Mouse (Mus musculus) forebrain, embryonic 12.5 days (tissue): ENCODE data around the gene Hecw2. TPM values are rescaled to one million over a fixed set of nuclear protein-coding genes. Genes with fewer than 3 reads are reported as not detected.
A peak's percentile ranks its signal among the peaks of the same experiment; 100 is the strongest.

Experiments
- ATAC-seq: fragments of 200-750 bp; cut with Nextera tagmentation; 2 replicates; pipeline ENCODE4 v1.8.0; 2017; ENCODE audit warnings: moderate TSS enrichment; ENCODE audit not compliant: low FRiP score
- H3K27ac ChIP-seq: fragments of 300-500 bp; sonication (generic); 2 replicates; pipeline ENCODE4 v1.5.1; 2016; ENCODE audit warnings: mild to moderate bottlenecking
- H3K27me3 ChIP-seq: fragments of 300-500 bp; sonication (generic); 2 replicates; pipeline ENCODE4 v1.6.1; 2016; ENCODE audit warnings: mild to moderate bottlenecking
- H3K36me3 ChIP-seq: fragments of 300-500 bp; sonication (generic); replicated peaks from 2 replicates; pipeline ENCODE4 v1.6.1; 2016; ENCODE audit warnings: mild to moderate bottlenecking
- H3K4me1 ChIP-seq: fragments of 300-500 bp; sonication (generic); 2 replicates; pipeline ENCODE4 v1.6.1; 2016
- H3K4me2 ChIP-seq: fragments of 300-500 bp; sonication (generic); 2 replicates; pipeline ENCODE4 v1.6.1; 2016; ENCODE audit warnings: mild to moderate bottlenecking, moderate library complexity
- H3K4me3 ChIP-seq: fragments of 300-500 bp; sonication (generic); replicated peaks from 2 replicates; pipeline ENCODE4 v1.5.1; 2016; ENCODE audit warnings: mild to moderate bottlenecking
- H3K9ac ChIP-seq: fragments of 300-500 bp; sonication (generic); 2 replicates; pipeline ENCODE4 v1.6.1; 2016; ENCODE audit warnings: mild to moderate bottlenecking
- H3K9me3 ChIP-seq: fragments of 300-500 bp; sonication (generic); 2 replicates; pipeline ENCODE4 v1.6.1; 2016
- WGBS: fragments of 180-500 bp; shearing (Covaris S2); methylation state at CpG from one replicate; pipeline ENCODE4 v1.1.7; 2016; 5-methylcytosine and 5-hydroxymethylcytosine counted together
- polyA plus RNA-seq: library from polyadenylated mRNA; unstranded; fragments of >200 nt; fragmentation: Nextera tagmentation; extraction: Ambion mirVana; gene quantifications from 2 replicates; pipeline ENCODE4 v1.2.1, GENCODE M21; 2016

Hecw2 gene
- polyA plus RNA-seq, 1 experiment from 2014 or later, result 4.0 TPM

GRCm38 (mm10) chr1:54145106-54145505, 49.9 kb downstream of the Hecw2 start:
- Histone ChIP-seq H3K9me3 (no peaks in the 10 kb centered on the region), H3K36me3 (no peaks in the 10 kb centered on the region), H3K4me2 (no peak overlapping the region), H3K4me1 (no peaks in the 10 kb centered on the region), H3K9ac (no peak overlapping the region), H3K27ac (no peak overlapping the region), H3K27me3 (no peaks in the 10 kb centered on the region), H3K4me3 (no peak overlapping the region)
- ATAC-seq, result no peak
- WGBS, result 94% methylated on average over 5 of the region's 5 CpGs

DNA sequence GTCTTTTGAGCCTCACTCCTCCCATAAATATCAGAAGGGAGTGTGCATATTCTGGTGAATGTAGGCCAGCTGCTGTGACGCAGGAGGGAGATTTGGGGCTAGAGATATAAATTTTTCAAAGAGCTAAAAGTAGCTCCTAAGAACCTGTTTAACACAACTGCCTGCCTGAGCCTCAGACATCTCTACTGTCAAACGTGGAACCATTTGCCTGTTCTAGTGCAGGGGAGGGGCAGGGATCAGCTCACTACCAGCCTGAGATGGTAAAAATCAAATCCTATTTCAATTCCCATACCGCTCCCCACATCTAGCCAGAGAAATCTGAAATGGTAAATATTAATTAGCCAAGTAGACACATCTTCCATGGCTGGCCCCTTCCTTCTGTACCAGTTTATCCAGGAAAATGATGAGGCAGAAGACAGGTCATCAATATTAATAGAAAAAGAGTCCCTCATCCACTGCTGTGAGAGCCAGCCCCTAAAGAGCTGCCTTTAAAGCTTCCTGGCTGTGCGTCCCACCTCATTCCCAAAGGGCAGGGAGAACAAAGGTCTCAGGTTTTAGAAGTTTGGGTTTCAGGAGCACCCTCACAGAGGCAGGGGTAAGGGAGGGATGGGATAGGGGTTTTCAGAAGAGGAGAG, 61.0 kb downstream of the Hecw2 start:
- Histone ChIP-seq H3K27me3 (no peaks in the 10 kb centered on the region), H3K27ac (no peak overlapping the region)
- ATAC-seq, result no peak

DNA sequence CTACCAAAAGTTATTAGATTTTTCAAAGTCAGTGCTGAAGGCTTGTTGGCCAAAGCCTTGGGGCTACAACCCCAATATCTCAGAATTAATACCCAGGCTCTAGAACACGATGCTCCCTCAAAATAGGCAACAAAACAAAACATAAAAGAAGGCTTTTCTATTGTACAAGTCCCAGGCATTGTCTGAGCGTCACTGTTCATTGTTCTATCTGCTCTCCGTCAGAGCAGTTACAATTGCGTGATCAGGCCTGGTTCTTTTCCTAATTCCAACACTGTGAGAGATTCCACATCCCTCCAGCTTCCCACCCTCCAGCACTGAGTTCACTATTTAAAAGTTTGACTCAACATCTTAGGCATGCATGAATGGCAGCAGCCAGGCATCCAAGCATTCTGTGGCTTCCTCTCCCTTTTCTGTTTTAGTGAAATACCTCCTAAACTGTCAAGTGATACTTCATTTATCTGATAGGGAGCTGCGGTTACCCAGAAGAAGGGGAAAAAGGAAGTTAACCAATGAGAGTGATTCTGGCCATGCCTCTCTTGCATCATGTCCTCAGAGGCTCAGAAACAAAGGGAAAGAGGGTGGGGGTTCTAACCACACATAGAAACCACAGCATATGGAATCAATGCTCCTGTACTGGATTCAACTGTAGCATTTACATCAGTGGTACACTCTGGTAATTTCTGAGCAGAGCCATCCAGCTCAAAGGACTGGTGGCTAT, 66.1 kb downstream of the Hecw2 start:
- no peak overlapping the region for H3K4me3 ChIP-seq
- H3K9ac ChIP-seq, result no peak overlapping the region
- H3K27ac ChIP-seq, result no peak overlapping the region
- H3K9me3 ChIP-seq, result no peaks in the 10 kb centered on the region
- WGBS, result 40% methylated on average over 5 of the region's 5 CpGs
- no peaks in the 10 kb centered on the region for H3K4me1 ChIP-seq
- H3K27me3 ChIP-seq, result no peaks in the 10 kb centered on the region
- no peak for ATAC-seq
- no peak overlapping the region for H3K4me2 ChIP-seq
- H3K36me3 ChIP-seq, result no peaks in the 10 kb centered on the region

More for the DNA sequence above, 61.0 kb downstream of the Hecw2 start:
- H3K9ac ChIP-seq, result no peak overlapping the region
- WGBS, result 68% methylated on average over 4 of the region's 4 CpGs
- no peaks in the 10 kb centered on the region for H3K4me1 ChIP-seq
- no peak overlapping the region for H3K4me3 ChIP-seq
- H3K9me3 ChIP-seq, result no peaks in the 10 kb centered on the region
- no peak overlapping the region for H3K4me2 ChIP-seq
- no peaks in the 10 kb centered on the region for H3K36me3 ChIP-seq

DNA sequence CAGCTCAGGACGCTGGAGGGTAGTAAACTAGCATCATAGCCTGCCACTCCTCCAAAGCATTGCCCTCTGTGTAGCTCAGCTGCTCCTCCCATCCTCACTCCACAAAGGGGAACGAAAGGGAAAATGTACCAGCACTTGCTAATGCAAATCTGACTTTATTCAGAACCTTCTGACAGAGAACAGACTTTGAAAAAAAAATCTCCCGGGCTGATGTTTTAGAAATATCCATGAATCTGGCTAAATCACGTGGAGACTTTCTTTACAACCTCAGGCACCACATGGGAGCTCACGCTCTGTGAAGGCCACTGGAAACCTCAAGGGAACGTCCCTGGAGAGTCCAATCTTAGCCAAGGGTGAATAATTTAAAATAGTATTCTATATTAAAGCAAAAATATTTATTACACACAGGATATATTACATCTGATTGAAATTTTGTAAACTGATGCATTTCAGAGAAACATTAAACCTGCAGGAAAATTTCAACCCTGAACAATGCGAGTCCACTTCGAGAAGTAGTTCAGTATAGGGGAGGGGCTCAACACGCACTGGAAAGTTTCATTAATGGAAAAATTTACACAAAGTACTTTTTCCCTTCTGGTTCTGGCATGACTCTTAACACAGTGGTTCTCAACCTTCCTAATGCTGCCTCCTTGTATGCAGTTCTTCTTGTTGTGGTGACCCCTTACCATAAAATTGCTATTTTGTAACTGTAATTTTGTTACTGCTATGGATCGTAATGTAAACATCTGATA, 67.8 kb downstream of the Hecw2 start:
- Histone ChIP-seq H3K9me3 (no peaks in the 10 kb centered on the region), H3K36me3 (no peaks in the 10 kb centered on the region), H3K4me1 (no peaks in the 10 kb centered on the region), H3K27me3 (no peaks in the 10 kb centered on the region), H3K4me3 (no peak overlapping the region), H3K27ac (no peak overlapping the region), H3K4me2 (no peak overlapping the region), H3K9ac (no peak overlapping the region)
- 84% methylated on average over 10 of the region's 10 CpGs for WGBS
- no peak for ATAC-seq

DNA sequence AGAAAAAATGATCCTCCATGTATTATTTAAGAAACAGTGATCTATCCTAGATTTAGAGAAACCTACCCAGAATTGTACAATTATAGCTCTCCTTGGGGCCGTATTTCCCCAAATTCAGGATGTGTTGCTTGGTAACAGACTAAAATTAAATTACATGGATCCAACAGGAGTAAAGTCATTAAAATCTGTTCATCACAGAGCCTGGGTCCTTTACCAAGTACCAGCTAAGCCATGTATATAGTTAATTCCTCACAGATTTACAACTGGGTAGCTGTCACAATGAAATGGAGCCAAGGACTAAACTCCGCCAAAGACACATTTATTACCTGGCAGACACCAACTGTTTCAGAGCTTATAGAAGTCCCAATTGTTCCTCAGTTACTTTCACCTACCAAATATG, 72.4 kb downstream of the Hecw2 start:
- Histone ChIP-seq H3K27me3 (no peaks in the 10 kb centered on the region), H3K9ac (no peak overlapping the region), H3K4me3 (no peak overlapping the region), H3K36me3 (no peaks in the 10 kb centered on the region), H3K4me2 (no peak overlapping the region), H3K4me1 (peaks cover 10% of the 10 kb centered on the region), H3K27ac (no peak overlapping the region), H3K9me3 (no peaks in the 10 kb centered on the region)
- WGBS, result 81% methylated on average over 2 of the region's 2 CpGs
- no peak for ATAC-seq

DNA sequence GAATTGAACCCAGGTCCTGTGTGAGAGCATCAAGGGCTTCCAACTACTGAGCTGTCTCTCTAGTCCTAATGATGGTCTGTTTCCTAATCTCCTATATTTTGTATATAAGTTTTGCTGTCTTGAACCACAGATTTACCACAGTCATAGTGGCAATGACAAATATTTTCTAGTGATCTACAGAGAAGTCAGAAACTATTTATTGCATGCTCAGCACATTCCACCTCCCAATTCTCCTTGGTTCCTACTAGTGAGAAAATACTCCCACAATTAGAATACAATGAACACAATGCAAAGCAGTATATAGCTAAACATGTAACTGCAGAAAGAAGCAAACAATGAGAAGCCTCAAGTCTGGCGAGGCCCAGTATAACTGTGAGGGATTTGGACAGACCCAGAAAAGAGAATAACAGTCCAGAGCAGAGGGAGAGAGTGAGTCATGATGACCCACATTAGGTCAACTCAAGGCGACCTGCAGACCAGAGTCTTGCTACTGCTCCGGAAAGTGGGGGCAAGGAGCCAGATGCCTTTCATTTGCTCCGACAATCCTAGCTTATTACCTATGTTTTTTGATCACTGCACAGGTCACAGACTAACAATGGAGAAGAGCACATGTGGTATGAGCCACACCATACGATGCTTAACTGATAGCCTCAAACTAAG, 73.8 kb downstream of the Hecw2 start:
- H3K4me1 ChIP-seq, result peaks cover 10% of the 10 kb centered on the region
- no peaks in the 10 kb centered on the region for H3K9me3 ChIP-seq
- 93% methylated on average over 5 of the region's 5 CpGs for WGBS
- H3K36me3 ChIP-seq, result no peaks in the 10 kb centered on the region
- H3K4me3 ChIP-seq, result no peak overlapping the region
- no peak for ATAC-seq
- H3K27ac ChIP-seq, result no peak overlapping the region
- no peaks in the 10 kb centered on the region for H3K27me3 ChIP-seq
- H3K4me2 ChIP-seq, result no peak overlapping the region
- no peak overlapping the region for H3K9ac ChIP-seq

DNA sequence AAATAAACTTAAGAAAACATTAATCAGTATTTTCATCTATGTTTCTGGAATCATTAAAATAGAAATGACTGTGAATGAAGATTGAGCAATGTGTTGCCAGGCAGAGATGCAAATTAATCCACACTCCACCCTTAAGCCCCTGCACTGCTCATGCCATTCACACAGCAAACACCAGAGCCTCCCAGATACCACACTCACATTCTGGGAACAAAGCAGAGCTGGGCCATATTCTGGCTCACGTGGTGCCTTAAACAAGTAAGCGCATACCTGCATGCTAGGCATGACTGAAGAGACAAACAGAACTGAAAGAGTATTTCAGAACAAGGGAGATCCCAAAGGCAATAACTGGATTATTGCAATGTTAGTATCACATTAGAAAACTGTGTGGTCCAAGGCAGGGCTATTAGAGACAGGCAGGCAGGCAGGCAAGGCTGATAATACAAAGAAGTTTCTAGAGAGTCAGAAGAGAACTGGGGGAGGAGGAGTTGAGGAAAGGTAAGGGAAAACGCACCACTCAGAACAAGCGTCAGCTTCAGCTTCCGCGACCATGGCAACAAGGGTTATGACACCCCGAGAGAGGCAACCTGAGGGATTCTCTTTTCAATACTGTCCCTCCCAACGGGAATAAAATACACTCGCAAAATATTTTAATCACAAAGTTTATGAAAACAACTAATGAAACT, 75.2 kb downstream of the Hecw2 start:
- Histone ChIP-seq H3K4me2 (no peak overlapping the region), H3K9me3 (no peaks in the 10 kb centered on the region), H3K27ac (no peak overlapping the region), H3K27me3 (no peaks in the 10 kb centered on the region), H3K36me3 (no peaks in the 10 kb centered on the region), H3K9ac (no peak overlapping the region), H3K4me1 (peaks cover 10% of the 10 kb centered on the region), H3K4me3 (no peak overlapping the region)
- WGBS, result 63% methylated on average over 9 of the region's 9 CpGs
- peak; percentile 84 for ATAC-seq

DNA sequence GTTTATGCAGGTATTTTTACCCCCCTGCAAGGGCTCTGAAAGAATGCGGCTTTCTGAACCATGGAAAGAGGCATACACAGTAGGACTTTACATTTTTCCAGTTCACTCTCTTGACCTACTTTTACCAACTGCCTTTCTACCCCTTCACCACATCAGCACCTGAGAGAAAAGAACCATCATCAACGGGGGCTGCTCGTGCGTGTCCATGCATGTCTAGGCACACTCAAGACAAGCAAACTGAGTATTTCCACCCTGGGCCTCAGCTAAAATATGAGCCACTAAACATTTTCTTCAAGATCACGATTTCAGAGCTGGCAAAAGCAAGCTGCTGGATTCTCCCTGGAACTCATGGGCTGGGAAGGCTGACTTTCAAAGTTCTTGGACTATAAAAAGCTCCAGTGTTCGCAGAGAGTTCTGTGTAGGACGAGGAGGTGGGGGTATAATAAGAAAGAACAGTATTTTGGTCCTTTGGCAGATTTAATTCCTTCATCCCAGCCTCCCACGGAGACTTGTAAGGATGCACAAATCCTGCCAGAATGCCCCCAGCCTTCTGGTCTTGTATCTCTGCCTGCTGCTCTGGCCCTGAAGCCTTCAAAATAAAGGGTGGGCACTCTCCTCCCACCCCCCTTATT, 76.5 kb downstream of the Hecw2 start:
- H3K4me2 ChIP-seq, result no peak overlapping the region
- H3K9me3 ChIP-seq, result no peaks in the 10 kb centered on the region
- ATAC-seq, result no peak
- no peak overlapping the region for H3K27ac ChIP-seq
- H3K27me3 ChIP-seq, result no peaks in the 10 kb centered on the region
- peaks cover 10% of the 10 kb centered on the region for H3K4me1 ChIP-seq
- H3K4me3 ChIP-seq, result no peak overlapping the region
- H3K36me3 ChIP-seq, result no peaks in the 10 kb centered on the region
- WGBS, result 74% methylated on average over 8 of the region's 8 CpGs
- H3K9ac ChIP-seq, result no peak overlapping the region

DNA sequence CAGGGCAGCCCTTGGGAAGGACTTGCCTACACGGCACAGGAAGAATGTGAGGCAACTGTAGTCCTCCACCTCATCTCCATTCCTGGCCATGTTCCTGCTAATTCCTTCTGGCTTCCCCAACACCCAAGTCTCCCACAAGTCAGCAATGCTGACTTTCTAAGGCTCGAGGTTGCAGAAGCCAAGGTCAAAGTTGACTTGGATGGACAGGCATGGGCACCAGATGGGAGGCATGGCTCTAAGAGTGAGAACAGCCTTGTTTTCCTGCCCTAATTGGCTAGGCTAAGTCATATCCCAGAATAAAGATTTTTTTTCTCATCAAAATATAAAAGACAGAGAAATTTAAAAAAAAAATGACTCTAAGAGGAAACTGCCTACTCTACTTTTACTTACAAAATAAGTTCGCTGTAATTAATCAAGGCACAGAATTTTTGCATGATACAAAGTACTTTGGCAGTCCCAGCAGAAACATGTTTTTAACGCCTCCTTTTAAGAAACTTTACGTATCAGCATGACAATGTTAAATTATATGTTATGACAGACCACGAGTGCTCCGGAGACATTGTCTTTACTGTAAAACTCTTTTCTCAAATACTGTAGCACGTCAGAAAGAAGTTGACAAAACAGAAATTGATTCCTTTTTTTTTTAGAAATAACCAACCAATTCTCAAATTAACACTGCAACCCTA, 83.9 kb downstream of the Hecw2 start:
- whole genome bisulfite sequencing, result 89% methylated on average over 8 of the region's 8 CpGs
- ATAC-seq, result no peak
- no peaks in the 10 kb centered on the region for H3K27me3 ChIP-seq
- no peaks in the 10 kb centered on the region for H3K36me3 ChIP-seq
- H3K9me3 ChIP-seq, result no peaks in the 10 kb centered on the region
- H3K4me3 ChIP-seq, result no peak overlapping the region
- no peak overlapping the region for H3K27ac ChIP-seq
- no peak overlapping the region for H3K4me2 ChIP-seq
- H3K4me1 ChIP-seq, result no peaks in the 10 kb centered on the region
- no peak overlapping the region for H3K9ac ChIP-seq

- no peak overlapping the region for H3K4me3 ChIP-seq
- no peak overlapping the region for H3K4me2 ChIP-seq
- no peaks in the 10 kb centered on the region for H3K36me3 ChIP-seq
- ATAC-seq, result no peak
- H3K4me1 ChIP-seq, result no peaks in the 10 kb centered on the region
- H3K27ac ChIP-seq, result no peak overlapping the region
- WGBS, result 61% methylated on average over 5 of the region's 5 CpGs
- no peak overlapping the region for H3K9ac ChIP-seq
- no peaks in the 10 kb centered on the region for H3K9me3 ChIP-seq
- H3K27me3 ChIP-seq, result no peaks in the 10 kb centered on the region
Measured at GRCm38 (mm10) chr1:54109255-54109654, 85.7 kb downstream of the Hecw2 start.

- WGBS, result 89% methylated on average over 3 of the region's 3 CpGs
- H3K27ac ChIP-seq, result no peak overlapping the region
- H3K4me2 ChIP-seq, result no peak overlapping the region
- H3K9ac ChIP-seq, result no peak overlapping the region
- no peaks in the 10 kb centered on the region for H3K9me3 ChIP-seq
- H3K36me3 ChIP-seq, result no peaks in the 10 kb centered on the region
- H3K27me3 ChIP-seq, result no peaks in the 10 kb centered on the region
- ATAC-seq, result no peak
- H3K4me1 ChIP-seq, result no peaks in the 10 kb centered on the region
- no peak overlapping the region for H3K4me3 ChIP-seq
Measured at GRCm38 (mm10) chr1:54106756-54107155, 88.2 kb downstream of the Hecw2 start.
